Mouse (Mus musculus): ENCODE measurements around the gene Ggct. TPM values are rescaled to one million over a fixed set of nuclear protein-coding genes. Genes with fewer than 3 reads are reported as not detected.

The Ggct gene
- polyA plus RNA-seq, 2 experiments: 1.1 to 4.4 TPM

- H3K27me3 ChIP-seq (ENCODE audit: control insufficient read depth, insufficient read depth, low read length): peaks cover 2% of the 10 kb centered on the region; the same call in 1 of the 2 replicates
- TF ChIP-seq EP300 (IDR thresholded peaks at IDR 0.05; ENCODE audit: low read depth): no peak
- TF ChIP-seq CTCF (IDR thresholded peaks at IDR 0.05; ENCODE audit: low read depth): no peak
- no peak overlapping the region for H3K4me2 ChIP-seq (ENCODE audit: low read depth)
- H3K9ac ChIP-seq (replicated peaks): no peak overlapping the region
- no peak for ATAC-seq (ENCODE audit: insufficient read depth)
- 44% methylated on average over 16 of the region's 16 CpGs for WGBS (ENCODE audit: insufficient replicate concordance)
- no peak overlapping the region for H3K27ac ChIP-seq
- no peaks in the 10 kb centered on the region for H3K9me3 ChIP-seq (ENCODE audit: control insufficient read depth, low read length)
- H3K4me3 ChIP-seq (ENCODE audit: insufficient read depth in 1 of 2, low read depth in 2 of 2, low read length in 2 of 2): no peak overlapping the region
- H3K36me3 ChIP-seq (replicated peaks; ENCODE audit: control insufficient read depth, insufficient read depth, low read depth): no peaks in the 10 kb centered on the region
- H3K4me1 ChIP-seq (replicated peaks; ENCODE audit: control insufficient read depth in 2 of 2, insufficient read depth in 2 of 2, low read length in 1 of 2): no peaks in the 10 kb centered on the region
- DNase-seq (ENCODE audit: low read depth in 3 of 3, low spot score in 3 of 3): no peak
These were observed 16.9 kb upstream of the Ggct start for GRCm38 (mm10) chr6:55009391-55010230.

GRCm38 (mm10) chr6:55008401-55008800, 15.7 kb upstream of the Ggct start:
- no peaks in the 10 kb centered on the region for H3K4me1 ChIP-seq (replicated peaks; ENCODE audit: control insufficient read depth in 2 of 2, insufficient read depth in 2 of 2, low read length in 1 of 2)
- H3K36me3 ChIP-seq (replicated peaks; ENCODE audit: control insufficient read depth, insufficient read depth, low read depth): no peaks in the 10 kb centered on the region
- 57% methylated on average over 8 of the region's 8 CpGs for WGBS (ENCODE audit: insufficient replicate concordance)
- no peak overlapping the region for H3K4me3 ChIP-seq (ENCODE audit: insufficient read depth in 1 of 2, low read depth in 2 of 2, low read length in 2 of 2)
- H3K9ac ChIP-seq (replicated peaks): no peak overlapping the region
- ATAC-seq (ENCODE audit: insufficient read depth): no peak
- peaks cover 2% of the 10 kb centered on the region; the same call in 1 of the 2 replicates for H3K27me3 ChIP-seq (ENCODE audit: control insufficient read depth, insufficient read depth, low read length)
- no peak overlapping the region for H3K27ac ChIP-seq
- TF ChIP-seq EP300 (IDR thresholded peaks at IDR 0.05; ENCODE audit: low read depth) (no peak), CTCF (IDR thresholded peaks at IDR 0.05; ENCODE audit: low read depth) (no peak)
- no peaks in the 10 kb centered on the region for H3K9me3 ChIP-seq (ENCODE audit: control insufficient read depth, low read length)
- H3K4me2 ChIP-seq (ENCODE audit: low read depth): no peak overlapping the region
- DNase-seq (ENCODE audit: low read depth in 3 of 3, low spot score in 3 of 3): no peak

- no peak for ATAC-seq (ENCODE audit: insufficient read depth)
- Histone ChIP-seq H3K27ac (no peak overlapping the region), H3K9me3 (ENCODE audit: control insufficient read depth, low read length) (no peaks in the 10 kb centered on the region), H3K4me2 (ENCODE audit: low read depth) (no peak overlapping the region), H3K4me1 (replicated peaks; ENCODE audit: control insufficient read depth in 2 of 2, insufficient read depth in 2 of 2, low read length in 1 of 2) (no peaks in the 10 kb centered on the region), H3K4me3 (ENCODE audit: insufficient read depth in 1 of 2, low read depth in 2 of 2, low read length in 2 of 2) (no peak overlapping the region), H3K27me3 (ENCODE audit: control insufficient read depth, insufficient read depth, low read length) (no peaks in the 10 kb centered on the region), H3K9ac (replicated peaks) (no peak overlapping the region), H3K36me3 (replicated peaks; ENCODE audit: control insufficient read depth, insufficient read depth, low read depth) (no peaks in the 10 kb centered on the region)
- 35% methylated on average over 4 of the region's 4 CpGs for WGBS (ENCODE audit: insufficient replicate concordance)
- TF ChIP-seq CTCF (IDR thresholded peaks at IDR 0.05; ENCODE audit: low read depth): no peak
- no peak for TF ChIP-seq EP300 (IDR thresholded peaks at IDR 0.05; ENCODE audit: low read depth)
- DNase-seq (ENCODE audit: low read depth in 3 of 3, low spot score in 3 of 3): no peak
These were observed 10.8 kb upstream of the Ggct start for GRCm38 (mm10) chr6:55003559-55003958.

- Histone ChIP-seq H3K9me3 (ENCODE audit: control insufficient read depth, low read length) (no peaks in the 10 kb centered on the region), H3K27me3 (ENCODE audit: control insufficient read depth, insufficient read depth, low read length) (no peaks in the 10 kb centered on the region), H3K9ac (replicated peaks) (no peak overlapping the region), H3K4me3 (ENCODE audit: insufficient read depth in 1 of 2, low read depth in 2 of 2, low read length in 2 of 2) (no peak overlapping the region), H3K4me2 (ENCODE audit: low read depth) (no peak overlapping the region), H3K27ac (no peak overlapping the region), H3K4me1 (replicated peaks; ENCODE audit: control insufficient read depth in 2 of 2, insufficient read depth in 2 of 2, low read length in 1 of 2) (no peaks in the 10 kb centered on the region), H3K36me3 (replicated peaks; ENCODE audit: control insufficient read depth, insufficient read depth, low read depth) (no peaks in the 10 kb centered on the region)
- 59% methylated on average over 4 of the region's 4 CpGs for WGBS (ENCODE audit: insufficient replicate concordance)
- DNase-seq (ENCODE audit: low read depth in 3 of 3, low spot score in 3 of 3): no peak
- TF ChIP-seq EP300 (IDR thresholded peaks at IDR 0.05; ENCODE audit: low read depth) (no peak), CTCF (IDR thresholded peaks at IDR 0.05; ENCODE audit: low read depth) (no peak)
- no peak for ATAC-seq (ENCODE audit: insufficient read depth)
These were observed 9.7 kb upstream of the Ggct start for GRCm38 (mm10) chr6:55002438-55002837.

GRCm38 (mm10) chr6:55001320-55001719, 8.6 kb upstream of the Ggct start:
- 53% methylated on average over 4 of the region's 4 CpGs for WGBS (ENCODE audit: insufficient replicate concordance)

More at GRCm38 (mm10) chr6:55001320-55001719, 8.6 kb upstream of the Ggct start:
- no peaks in the 10 kb centered on the region for H3K4me1 ChIP-seq (replicated peaks; ENCODE audit: control insufficient read depth in 2 of 2, insufficient read depth in 2 of 2, low read length in 1 of 2)
- no peak overlapping the region for H3K27ac ChIP-seq
- no peak overlapping the region for H3K4me3 ChIP-seq (ENCODE audit: insufficient read depth in 1 of 2, low read depth in 2 of 2, low read length in 2 of 2)
- no peak overlapping the region for H3K9ac ChIP-seq (replicated peaks)
- no peaks in the 10 kb centered on the region for H3K9me3 ChIP-seq (ENCODE audit: control insufficient read depth, low read length)
- DNase-seq (ENCODE audit: low read depth in 3 of 3, low spot score in 3 of 3): no peak
- no peak overlapping the region for H3K4me2 ChIP-seq (ENCODE audit: low read depth)
- no peaks in the 10 kb centered on the region for H3K27me3 ChIP-seq (ENCODE audit: control insufficient read depth, insufficient read depth, low read length)
- no peak for ATAC-seq (ENCODE audit: insufficient read depth)
- TF ChIP-seq CTCF (IDR thresholded peaks at IDR 0.05; ENCODE audit: low read depth) (no peak), EP300 (IDR thresholded peaks at IDR 0.05; ENCODE audit: low read depth) (no peak)
- H3K36me3 ChIP-seq (replicated peaks; ENCODE audit: control insufficient read depth, insufficient read depth, low read depth): no peaks in the 10 kb centered on the region
